Mouse (Mus musculus) midbrain, embryonic 11.5 days (tissue): ENCODE data around the gene Ttll3. TPM values are rescaled to one million over a fixed set of nuclear protein-coding genes. Genes with fewer than 3 reads are reported as not detected.

ENCODE experiments used
- ATAC-seq: fragments of 200-750 bp; cut with Nextera tagmentation; 2 replicates; pipeline ENCODE4 v1.8.0; 2017; ENCODE audit warnings: moderate TSS enrichment, moderate library complexity; ENCODE audit not compliant: low FRiP score
- DNase-seq: peaks from one replicate; pipeline ENCODE4 v3.0.0; 2015; ENCODE audit warnings: low spot score; ENCODE audit errors: missing footprints
- H3K27ac ChIP-seq: fragments of 300-500 bp; sonication (generic); 2 replicates; pipeline ENCODE4 v1.5.1; 2014; ENCODE audit warnings: low read depth, low read length
- H3K27me3 ChIP-seq: fragments of 300-500 bp; sonication (generic); 2 replicates; pipeline ENCODE4 v1.6.1; 2014; ENCODE audit warnings: mild to moderate bottlenecking, low read length, moderate library complexity, mixed read lengths; ENCODE audit not compliant: control insufficient read depth, insufficient read depth
- H3K36me3 ChIP-seq: fragments of 300-500 bp; sonication (generic); 2 replicates; pipeline ENCODE4 v1.6.1; 2014; ENCODE audit warnings: mild to moderate bottlenecking, low read length, moderate library complexity, mixed read lengths; ENCODE audit not compliant: control insufficient read depth, insufficient read depth
- H3K4me1 ChIP-seq: fragments of 300-500 bp; sonication (generic); 2 replicates; pipeline ENCODE4 v1.6.1; 2014; ENCODE audit warnings: low read length; ENCODE audit not compliant: control insufficient read depth, insufficient read depth
- H3K4me2 ChIP-seq: fragments of 300-500 bp; sonication (generic); 2 replicates; pipeline ENCODE4 v1.6.1; 2014; ENCODE audit warnings: mild to moderate bottlenecking, moderate library complexity
- H3K4me3 ChIP-seq: fragments of 300-500 bp; sonication (generic); 2 replicates; pipeline ENCODE4 v1.5.1; 2014; ENCODE audit warnings: low read depth, low read length
- H3K9ac ChIP-seq: fragments of 300-500 bp; sonication (generic); 2 replicates; pipeline ENCODE4 v1.6.1; 2014; ENCODE audit warnings: low read length
- H3K9me3 ChIP-seq: fragments of 300-500 bp; sonication (generic); 2 replicates; pipeline ENCODE4 v1.6.1; 2016; ENCODE audit warnings: low read length; ENCODE audit not compliant: control insufficient read depth
- WGBS: fragments of 180-500 bp; shearing (Covaris S2); extraction: QIAGEN DNeasy Blood & Tissue Kit; methylation state at CpG from one replicate; pipeline ENCODE4 v1.1.7; 2014; 5-methylcytosine and 5-hydroxymethylcytosine counted together
- polyA plus RNA-seq: library from polyadenylated mRNA; unstranded; fragments of >200 nt; fragmentation: Nextera tagmentation; extraction: Ambion mirVana; gene quantifications from 2 replicates; pipeline ENCODE4 v1.2.1, GENCODE M21; 2014

The Ttll3 gene
- polyA plus RNA-seq, 1 experiment from 2014 or later = 3.0 TPM

GRCm38 (mm10) chr6:113370194-113370929, 18.7 kb upstream of the Ttll3 start:
- Histone ChIP-seq H3K27me3 (no peaks in the 10 kb centered on the region), H3K36me3 (peaks cover 21% of the 10 kb centered on the region), H3K4me3 (no peak overlapping the region), H3K4me2 (no peak overlapping the region), H3K9ac (no peak overlapping the region), H3K9me3 (no peaks in the 10 kb centered on the region), H3K4me1 (no peaks in the 10 kb centered on the region), H3K27ac (no peak overlapping the region)
- 91% methylated on average over 20 of the region's 20 CpGs for WGBS
- DNase-seq (no peak), ATAC-seq (no peak)

GRCm38 (mm10) chr6:113373491-113373890, 15.6 kb upstream of the Ttll3 start:
- WGBS = 87% methylated on average over 4 of the region's 4 CpGs
- no peak overlapping the region for H3K4me2 ChIP-seq
- H3K9me3 ChIP-seq = no peaks in the 10 kb centered on the region
- H3K27ac ChIP-seq = no peak overlapping the region
- no peak overlapping the region for H3K9ac ChIP-seq
- no peaks in the 10 kb centered on the region for H3K27me3 ChIP-seq
- peaks cover under 1% of the 10 kb centered on the region; the same call in 1 of the 2 replicates for H3K4me1 ChIP-seq
- H3K4me3 ChIP-seq = no peak overlapping the region
- peaks cover 21% of the 10 kb centered on the region for H3K36me3 ChIP-seq
- DNase-seq (no peak), ATAC-seq (no peak)

GRCm38 (mm10) chr6:113377172-113377495, 11.9 kb upstream of the Ttll3 start:
- Histone ChIP-seq H3K27me3 (no peaks in the 10 kb centered on the region), H3K4me3 (peak overlapping the region; percentile 98), H3K4me1 (peaks cover 11% of the 10 kb centered on the region), H3K4me2 (peak overlapping the region; percentile 94), H3K27ac (peak overlapping the region; percentile 84), H3K9me3 (no peaks in the 10 kb centered on the region), H3K36me3 (peaks cover 19% of the 10 kb centered on the region; the same call in 1 of the 2 replicates), H3K9ac (peak overlapping the region; percentile 92)
- WGBS = 10% methylated on average over 7 of the region's 7 CpGs
- ATAC-seq (no peak), DNase-seq (peak; percentile 85)

- H3K4me1 ChIP-seq = peaks cover 11% of the 10 kb centered on the region
- H3K4me2 ChIP-seq = peak within 1 kb of the TSS; percentile 94
- H3K36me3 ChIP-seq = peaks cover 19% of the 10 kb centered on the region; the same call in 1 of the 2 replicates
- H3K9me3 ChIP-seq = no peaks in the 10 kb centered on the region
- WGBS = under 1% methylated on average over 61 of the region's 61 CpGs
- peak within 1 kb of the TSS; percentile 84 for H3K27ac ChIP-seq
- DNase-seq (peak; percentile 99), ATAC-seq (peak; percentile 95)
- H3K9ac ChIP-seq = peak within 1 kb of the TSS; percentile 92
- H3K4me3 ChIP-seq = peak within 1 kb of the TSS; percentile 98
- H3K27me3 ChIP-seq = no peaks in the 10 kb centered on the region
These were observed 11.3 kb upstream of the Ttll3 start, which contains the start of the genes Tada3 and Arpc4 for GRCm38 (mm10) chr6:113377496-113378385. TSS of gene Tada3 (minus strand) at chr6:113377883. TSS of gene Arpc4 (plus strand) at chr6:113378115.

- peak overlapping the region; percentile 11 for H3K4me2 ChIP-seq
- WGBS = 93% methylated on average over 6 of the region's 6 CpGs
- no peaks in the 10 kb centered on the region for H3K27me3 ChIP-seq
- H3K36me3 ChIP-seq = peaks cover 16% of the 10 kb centered on the region; the same call in 1 of the 2 replicates
- H3K9me3 ChIP-seq = no peaks in the 10 kb centered on the region
- no peak for DNase-seq
- no peak overlapping the region for H3K27ac ChIP-seq
- no peak overlapping the region for H3K9ac ChIP-seq
- H3K4me1 ChIP-seq = peaks cover 11% of the 10 kb centered on the region
- no peak for ATAC-seq
- H3K4me3 ChIP-seq = peak overlapping the region; percentile 98; the same call in 1 of the 2 replicates
These were observed 9.8 kb upstream of the Ttll3 start for GRCm38 (mm10) chr6:113379246-113379645.

- no peak overlapping the region for H3K27ac ChIP-seq
- H3K4me1 ChIP-seq = peaks cover 11% of the 10 kb centered on the region
- ATAC-seq (no peak), DNase-seq (no peak)
- H3K4me2 ChIP-seq = no peak overlapping the region
- H3K36me3 ChIP-seq = peaks cover 23% of the 10 kb centered on the region
- H3K27me3 ChIP-seq = no peaks in the 10 kb centered on the region
- WGBS = 93% methylated on average over 11 of the region's 11 CpGs
- H3K4me3 ChIP-seq = no peak overlapping the region
- H3K9ac ChIP-seq = no peak overlapping the region
- H3K9me3 ChIP-seq = no peaks in the 10 kb centered on the region
These were observed 8.6 kb upstream of the Ttll3 start for GRCm38 (mm10) chr6:113380480-113380879.

GRCm38 (mm10) chr6:113384351-113384927, 4.6 kb upstream of the Ttll3 start:
- H3K27me3 ChIP-seq = no peaks in the 10 kb centered on the region

GRCm38 (mm10) chr6:113385160-113385714, 3.8 kb upstream of the Ttll3 start:
- WGBS = 91% methylated on average over 11 of the region's 11 CpGs
- DNase-seq (no peak), ATAC-seq (no peak)
- H3K4me2 ChIP-seq = no peak overlapping the region
- H3K4me3 ChIP-seq = no peak overlapping the region
- no peaks in the 10 kb centered on the region for H3K27me3 ChIP-seq
- H3K36me3 ChIP-seq = peaks cover 44% of the 10 kb centered on the region
- no peaks in the 10 kb centered on the region for H3K4me1 ChIP-seq
- H3K27ac ChIP-seq = no peak overlapping the region
- H3K9me3 ChIP-seq = no peaks in the 10 kb centered on the region
- H3K9ac ChIP-seq = no peak overlapping the region

More at GRCm38 (mm10) chr6:113384351-113384927, 4.6 kb upstream of the Ttll3 start:
- no peak overlapping the region for H3K4me2 ChIP-seq
- H3K9ac ChIP-seq = no peak overlapping the region
- no peak overlapping the region for H3K4me3 ChIP-seq
- DNase-seq (no peak), ATAC-seq (no peak)
- H3K9me3 ChIP-seq = no peaks in the 10 kb centered on the region
- 94% methylated on average over 8 of the region's 8 CpGs for WGBS
- H3K27ac ChIP-seq = no peak overlapping the region
- H3K36me3 ChIP-seq = peaks cover 40% of the 10 kb centered on the region
- H3K4me1 ChIP-seq = peaks cover 1% of the 10 kb centered on the region; the same call in 1 of the 2 replicates
